Mouse (Mus musculus) heart, adult 2 months (tissue): ENCODE results near the gene Tsnaxip1.

Experiments used
- EP300 ChIP-seq: fragments of 200-500 bp; IDR thresholded peaks from 2 replicates; pipeline ENCODE4 v1.6.1; 2011; ENCODE audit warnings: low read depth, low read length, control low read depth; ENCODE audit not compliant: insufficient read depth
- POLR2A ChIP-seq: fragments of 200-500 bp; IDR thresholded peaks from 2 replicates; pipeline ENCODE4 v1.6.1; 2011; ENCODE audit warnings: mild to moderate bottlenecking, low read depth, low read length, control low read depth; ENCODE audit not compliant: insufficient read depth

GRCm38 (mm10) chr8:105890870-105891269 is 63.3 kb downstream of the Tsnaxip1 start:
- TF ChIP-seq POLR2A (no peak), EP300 (no peak)
